Mouse (Mus musculus) G1E (cell line): ENCODE measurements around the gene Aldh9a1. TPM values are rescaled to one million over a fixed set of nuclear protein-coding genes. Genes with fewer than 3 reads are reported as not detected.

Experiments
- ATAC-seq: 2 replicates; pipeline ENCODE4 v1.8.0; 2016; ENCODE audit warnings: mild to moderate bottlenecking; ENCODE audit not compliant: insufficient number of reproducible peaks, poor library complexity, low FRiP score, severe bottlenecking; ENCODE audit errors: extremely low read depth
- DNase-seq: peaks from one replicate; pipeline ENCODE4 v3.0.0; 2012; ENCODE audit warnings: low spot score
- H3K27me3 ChIP-seq: 2 replicates; pipeline ENCODE4 v1.6.1; 2012; ENCODE audit warnings: mild to moderate bottlenecking, low read length, inconsistent platforms; ENCODE audit not compliant: insufficient read depth
- H3K36me3 ChIP-seq: replicated peaks from 2 replicates; pipeline ENCODE3; 2012; ENCODE audit warnings: mild to moderate bottlenecking, inconsistent platforms
- H3K4me1 ChIP-seq: 2 replicates; pipeline ENCODE4 v1.6.1; 2012; ENCODE audit warnings: low read depth, low read length, inconsistent platforms, mixed read lengths; ENCODE audit not compliant: insufficient read depth
- H3K4me3 ChIP-seq: 2 replicates; pipeline ENCODE4 v1.5.1; 2012; ENCODE audit warnings: low read depth, mild to moderate bottlenecking, inconsistent platforms, low read length, moderate library complexity, mixed read lengths
- H3K9me3 ChIP-seq: replicated peaks from 2 replicates; pipeline ENCODE4 v1.6.1; 2012; ENCODE audit warnings: inconsistent platforms
- CTCF ChIP-seq: IDR thresholded peaks from 2 replicates; pipeline ENCODE4 v1.5.1; 2012; ENCODE audit warnings: low read depth, low read length, inconsistent platforms, mixed read lengths
- GATA1 ChIP-seq: IDR thresholded peaks from 2 replicates; pipeline ENCODE4 v1.6.1; 2012; ENCODE audit warnings: borderline replicate concordance, low read length, inconsistent platforms, mixed read lengths
- GATA2 ChIP-seq: IDR thresholded peaks from 2 replicates; pipeline ENCODE4 v1.6.1; 2012; ENCODE audit warnings: low read depth, low read length, inconsistent platforms, borderline replicate concordance
- POLR2AphosphoS5 ChIP-seq: IDR thresholded peaks from 2 replicates; pipeline ENCODE4 v1.6.1; 2012; ENCODE audit warnings: low read depth, low read length, inconsistent platforms; ENCODE audit not compliant: insufficient replicate concordance
- TAL1 ChIP-seq: conservative IDR thresholded peaks from 2 replicates; pipeline ENCODE4 v1.6.1; 2012; ENCODE audit warnings: low read depth, low read length, inconsistent platforms, mixed read lengths
- polyA plus RNA-seq: library from polyadenylated mRNA; stranded (reverse); fragments of >175 nt; gene quantifications from 2 replicates; pipeline ENCODE4 v1.2.3, GENCODE M21; 2012
- total RNA-seq, 2 experiments: library from RNA; stranded (forward) in 1 of 2; stranded (reverse) in 1 of 2; fragments of 200-1000 nt in 1 of 2; fragments of >200 nt in 1 of 2; fragmentation: Nextera tagmentation in 1 of 2; gene quantifications; 2 replicates each; pipeline ENCODE4 v1.2.3; 2014 to 2017

The Aldh9a1 gene
- total and polyA plus RNA-seq, 3 experiments = 26.4 to 40.0 (median 36.0) TPM

DNA sequence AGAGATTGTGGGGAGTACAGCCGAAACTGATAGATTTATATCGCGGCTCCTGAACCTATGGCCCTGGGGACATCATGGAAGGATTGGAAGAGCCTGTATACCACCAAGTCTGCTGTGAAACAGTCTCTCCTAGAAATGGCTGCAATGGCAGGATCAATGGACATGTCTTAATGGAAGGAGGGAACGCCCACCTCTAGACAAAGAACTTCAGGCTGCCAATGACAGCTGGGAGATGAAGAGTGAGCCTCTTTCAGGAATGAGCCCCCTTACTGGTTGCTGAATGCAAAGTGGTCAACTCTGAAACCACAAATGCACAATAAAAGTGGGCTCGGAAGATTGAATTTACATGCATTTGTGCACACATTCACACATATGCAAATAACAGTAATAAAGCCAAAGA is 33.0 kb downstream of the Aldh9a1 start:
- Histone ChIP-seq H3K9me3 (no peaks in the 10 kb centered on the region), H3K36me3 (no peaks in the 10 kb centered on the region), H3K4me1 (peaks cover 58% of the 10 kb centered on the region), H3K4me3 (no peak overlapping the region), H3K27me3 (no peaks in the 10 kb centered on the region)
- TF ChIP-seq TAL1 (no peak), CTCF (no peak), GATA2 (no peak)
- DNase-seq = no peak
- no peak for ATAC-seq

DNA sequence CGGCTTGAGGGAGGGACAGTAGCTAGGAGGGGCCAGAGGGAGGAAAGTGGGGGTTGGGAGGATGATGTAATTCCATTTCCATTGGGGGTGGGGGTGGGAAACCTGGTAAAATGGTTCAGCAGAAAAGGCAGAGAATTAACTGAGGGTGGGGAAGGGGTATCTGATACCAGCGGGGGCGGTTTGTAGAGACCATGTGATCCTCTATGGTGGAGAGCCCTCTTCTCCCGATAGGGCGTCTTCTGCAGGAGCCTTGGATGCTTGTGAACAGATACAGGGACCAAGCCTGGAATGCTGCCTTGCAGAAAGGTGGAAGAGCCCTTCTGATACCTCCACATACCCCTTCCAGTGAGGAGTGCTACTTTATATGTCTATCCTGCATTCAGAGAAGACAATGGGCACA is 33.4 kb downstream of the Aldh9a1 start:
- H3K4me3 ChIP-seq = peak overlapping the region; percentile 33; the same call in 1 of the 2 replicates
- H3K27me3 ChIP-seq = no peaks in the 10 kb centered on the region
- no peaks in the 10 kb centered on the region for H3K9me3 ChIP-seq
- ATAC-seq (no peak), DNase-seq (no peak)
- no peaks in the 10 kb centered on the region for H3K36me3 ChIP-seq
- TF ChIP-seq GATA2 = no peak
- no peak for TF ChIP-seq GATA1
- TF ChIP-seq POLR2AphosphoS5 = no peak
- TF ChIP-seq TAL1 = no peak
- no peak for TF ChIP-seq CTCF
- H3K4me1 ChIP-seq = peaks cover 58% of the 10 kb centered on the region

DNA sequence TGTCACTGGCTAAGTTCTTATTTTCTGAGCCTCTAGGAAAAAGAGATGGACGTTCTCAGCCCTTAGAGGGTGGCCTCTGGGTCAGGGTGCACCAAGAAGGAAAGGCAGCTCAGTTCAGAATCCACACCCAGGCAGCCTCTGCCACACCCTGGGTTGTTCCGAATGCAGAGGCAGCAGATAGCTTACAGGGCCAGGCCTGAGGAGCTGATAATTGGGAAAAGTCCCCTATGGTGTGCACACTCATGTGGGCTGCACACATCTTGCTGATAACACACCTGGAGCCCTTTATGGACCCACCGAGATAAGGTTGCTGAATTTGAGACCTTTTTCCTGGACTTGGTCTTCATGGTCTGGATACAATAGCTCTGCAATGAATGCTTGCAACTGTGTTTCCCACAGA is 34.4 kb downstream of the Aldh9a1 start:
- peaks cover 58% of the 10 kb centered on the region for H3K4me1 ChIP-seq
- no peaks in the 10 kb centered on the region for H3K36me3 ChIP-seq
- DNase-seq (peak; percentile 39), ATAC-seq (peak; percentile 91)
- no peaks in the 10 kb centered on the region for H3K9me3 ChIP-seq
- H3K27me3 ChIP-seq = no peaks in the 10 kb centered on the region
- H3K4me3 ChIP-seq = no peak overlapping the region; the same call in 1 of the 2 replicates
- no peak for TF ChIP-seq POLR2AphosphoS5
- TF ChIP-seq TAL1 = peak; percentile 86

DNA sequence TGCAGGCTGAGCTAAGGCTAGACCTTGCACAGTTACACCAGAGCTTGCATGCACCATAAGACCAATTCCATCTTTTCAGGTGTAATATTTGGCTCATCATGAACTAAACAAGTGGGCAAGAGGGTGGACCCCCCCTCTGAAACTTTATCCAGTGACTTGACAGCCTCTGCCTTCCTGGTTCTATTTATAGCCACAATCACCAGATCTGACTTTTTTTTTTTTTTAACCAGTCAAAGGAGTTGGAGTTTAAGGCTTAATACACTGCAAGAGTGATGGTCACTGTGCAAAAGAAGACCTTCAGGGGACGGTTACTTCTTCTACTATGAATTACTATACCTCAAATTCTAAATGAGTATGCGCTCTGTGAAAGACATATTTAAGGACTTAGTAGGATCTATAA is 35.4 kb downstream of the Aldh9a1 start:
- Histone ChIP-seq H3K36me3 (no peaks in the 10 kb centered on the region), H3K27me3 (no peaks in the 10 kb centered on the region), H3K4me1 (peaks cover 58% of the 10 kb centered on the region), H3K4me3 (no peak overlapping the region), H3K9me3 (no peaks in the 10 kb centered on the region)
- no peak for DNase-seq
- ATAC-seq = no peak
- TF ChIP-seq CTCF = no peak
- no peak for TF ChIP-seq POLR2AphosphoS5
- TF ChIP-seq GATA2 = no peak

DNA sequence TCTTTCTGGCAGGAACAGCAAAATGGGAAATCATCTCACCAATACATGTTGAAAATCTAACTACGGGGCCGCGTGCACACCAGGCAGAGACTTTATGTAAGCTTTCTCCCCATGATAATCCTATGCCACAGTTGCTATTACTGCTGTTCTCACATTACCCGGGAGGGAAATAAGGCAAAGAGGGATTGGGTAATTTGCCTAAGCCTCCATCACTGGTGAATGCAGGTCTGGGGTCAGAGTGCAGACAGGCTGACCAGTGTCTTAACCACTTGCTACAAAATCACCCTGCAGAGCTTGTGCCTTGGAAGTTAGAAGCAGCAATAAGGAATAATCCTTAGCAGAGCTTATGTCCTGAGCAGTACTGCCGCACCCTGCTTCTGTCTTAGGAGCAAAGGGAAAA is 35.8 kb downstream of the Aldh9a1 start:
- Histone ChIP-seq H3K27me3 (no peaks in the 10 kb centered on the region), H3K9me3 (no peaks in the 10 kb centered on the region), H3K4me1 (peaks cover 58% of the 10 kb centered on the region), H3K4me3 (no peak overlapping the region), H3K36me3 (no peaks in the 10 kb centered on the region)
- DNase-seq (no peak), ATAC-seq (no peak)
- TF ChIP-seq GATA2 = no peak
- TF ChIP-seq TAL1 = no peak
- TF ChIP-seq POLR2AphosphoS5 = no peak
- TF ChIP-seq GATA1 = no peak
- TF ChIP-seq CTCF = no peak

DNA sequence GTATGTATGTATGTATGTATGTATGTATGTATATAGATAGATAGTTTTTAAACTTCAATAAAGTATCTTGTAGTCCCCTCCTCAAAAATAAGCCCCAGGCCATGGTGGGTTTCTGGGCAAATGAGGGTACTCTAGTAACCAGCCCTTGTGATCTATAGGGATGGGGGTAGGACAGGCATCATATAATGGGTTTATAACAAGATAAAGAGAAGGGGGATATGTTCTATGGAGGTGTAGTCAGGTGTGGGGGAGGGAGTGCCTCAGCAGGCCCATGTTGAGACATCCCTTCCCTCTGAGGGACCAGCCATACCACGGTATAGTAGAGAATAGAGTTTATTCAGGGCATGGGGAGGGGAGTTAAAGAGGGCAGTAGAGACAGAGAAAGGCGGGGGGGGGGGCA is 36.7 kb downstream of the Aldh9a1 start:
- H3K9me3 ChIP-seq = no peaks in the 10 kb centered on the region
- DNase-seq (no peak), ATAC-seq (no peak)
- no peak overlapping the region for H3K4me3 ChIP-seq
- H3K27me3 ChIP-seq = no peaks in the 10 kb centered on the region
- peaks cover 60% of the 10 kb centered on the region for H3K4me1 ChIP-seq
- H3K36me3 ChIP-seq = no peaks in the 10 kb centered on the region
- no peak for TF ChIP-seq POLR2AphosphoS5
- TF ChIP-seq GATA2 = no peak

DNA sequence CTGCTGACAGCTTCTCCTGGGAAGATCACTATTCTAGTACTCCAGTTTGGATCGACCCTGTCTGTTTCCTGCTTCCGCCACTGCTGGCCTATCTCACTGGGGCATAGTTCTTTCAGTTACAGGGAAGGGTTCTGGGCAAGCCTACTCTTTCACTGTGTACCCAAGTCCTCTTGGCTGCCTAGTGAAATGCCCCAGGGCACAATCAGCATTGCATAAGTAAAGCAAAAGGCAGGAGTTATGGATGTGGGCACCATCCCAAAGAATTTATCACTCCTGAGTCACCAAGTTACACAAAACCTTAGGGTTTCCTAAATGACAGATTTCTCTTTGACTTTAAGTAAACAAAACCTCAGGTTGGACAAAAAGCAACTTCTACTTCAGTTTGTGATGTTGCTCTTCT is 37.5 kb downstream of the Aldh9a1 start:
- no peak for ATAC-seq

More for the DNA sequence above, 37.5 kb downstream of the Aldh9a1 start:
- DNase-seq = no peak
- no peak for TF ChIP-seq POLR2AphosphoS5
- no peak for TF ChIP-seq CTCF
- H3K27me3 ChIP-seq = no peaks in the 10 kb centered on the region
- no peaks in the 10 kb centered on the region for H3K9me3 ChIP-seq
- peaks cover 58% of the 10 kb centered on the region for H3K4me1 ChIP-seq
- no peak overlapping the region for H3K4me3 ChIP-seq
- no peaks in the 10 kb centered on the region for H3K36me3 ChIP-seq
